Mouse (Mus musculus) midbrain, embryonic 13.5 days (tissue): Measurements from ENCODE around the gene Rccd1. TPM values are rescaled to one million over a fixed set of nuclear protein-coding genes. Genes with fewer than 3 reads are reported as not detected.

ENCODE experiments used
- ATAC-seq: fragments of 200-750 bp; cut with Nextera tagmentation; 2 replicates; pipeline ENCODE4 v1.8.0; 2017; ENCODE audit warnings: mild to moderate bottlenecking, moderate TSS enrichment, moderate library complexity
- H3K27ac ChIP-seq: fragments of 300-500 bp; sonication (generic); 2 replicates; pipeline ENCODE4 v1.5.1; 2015; ENCODE audit warnings: inconsistent platforms, mild to moderate bottlenecking, moderate library complexity
- H3K27me3 ChIP-seq: fragments of 300-500 bp; sonication (generic); 2 replicates; pipeline ENCODE4 v1.6.1; 2015; ENCODE audit warnings: mild to moderate bottlenecking, inconsistent platforms
- H3K36me3 ChIP-seq: fragments of 300-500 bp; sonication (generic); 2 replicates; pipeline ENCODE4 v1.6.1; 2015; ENCODE audit warnings: mild to moderate bottlenecking, inconsistent platforms
- H3K4me1 ChIP-seq: fragments of 300-500 bp; sonication (generic); replicated peaks from 2 replicates; pipeline ENCODE4 v1.6.1; 2015; ENCODE audit warnings: inconsistent platforms
- H3K4me2 ChIP-seq: fragments of 300-500 bp; sonication (generic); replicated peaks from 2 replicates; pipeline ENCODE4 v1.6.1; 2015; ENCODE audit warnings: moderate library complexity, mild to moderate bottlenecking, inconsistent platforms
- H3K4me3 ChIP-seq: fragments of 300-500 bp; sonication (generic); replicated peaks from 2 replicates; pipeline ENCODE4 v1.5.1; 2015; ENCODE audit warnings: mild to moderate bottlenecking, inconsistent platforms
- H3K9ac ChIP-seq: fragments of 300-500 bp; sonication (generic); replicated peaks from 2 replicates; pipeline ENCODE4 v1.6.1; 2015; ENCODE audit warnings: mild to moderate bottlenecking, inconsistent platforms
- H3K9me3 ChIP-seq: fragments of 300-500 bp; sonication (generic); 2 replicates; pipeline ENCODE4 v1.6.1; 2016; ENCODE audit warnings: mild to moderate bottlenecking, inconsistent platforms
- WGBS: fragments of 180-500 bp; shearing (Covaris S2); methylation state at CpG from one replicate; pipeline ENCODE4 v1.1.7; 2015; 5-methylcytosine and 5-hydroxymethylcytosine counted together
- polyA plus RNA-seq: library from polyadenylated mRNA; unstranded; fragments of >200 nt; fragmentation: Nextera tagmentation; extraction: Ambion mirVana; gene quantifications from 2 replicates; pipeline ENCODE4 v1.2.1, GENCODE M21; 2015

Rccd1 gene
- polyA plus RNA-seq, 1 experiment from 2014 or later, result 13.6 TPM

- Histone ChIP-seq H3K9ac (peak overlapping the region; percentile 62), H3K36me3 (peaks cover 13% of the 10 kb centered on the region), H3K9me3 (no peaks in the 10 kb centered on the region), H3K27me3 (no peaks in the 10 kb centered on the region), H3K4me3 (peak overlapping the region; percentile 73), H3K4me1 (peaks cover 22% of the 10 kb centered on the region), H3K4me2 (peak overlapping the region; percentile 89), H3K27ac (peak overlapping the region; percentile 61; the same call in 1 of the 2 replicates)
- no peak for ATAC-seq
- 9% methylated on average over 37 of the region's 37 CpGs for WGBS
These were observed 29.2 kb downstream of the Rccd1 start for GRCm38 (mm10) chr7:80294764-80295648.

DNA sequence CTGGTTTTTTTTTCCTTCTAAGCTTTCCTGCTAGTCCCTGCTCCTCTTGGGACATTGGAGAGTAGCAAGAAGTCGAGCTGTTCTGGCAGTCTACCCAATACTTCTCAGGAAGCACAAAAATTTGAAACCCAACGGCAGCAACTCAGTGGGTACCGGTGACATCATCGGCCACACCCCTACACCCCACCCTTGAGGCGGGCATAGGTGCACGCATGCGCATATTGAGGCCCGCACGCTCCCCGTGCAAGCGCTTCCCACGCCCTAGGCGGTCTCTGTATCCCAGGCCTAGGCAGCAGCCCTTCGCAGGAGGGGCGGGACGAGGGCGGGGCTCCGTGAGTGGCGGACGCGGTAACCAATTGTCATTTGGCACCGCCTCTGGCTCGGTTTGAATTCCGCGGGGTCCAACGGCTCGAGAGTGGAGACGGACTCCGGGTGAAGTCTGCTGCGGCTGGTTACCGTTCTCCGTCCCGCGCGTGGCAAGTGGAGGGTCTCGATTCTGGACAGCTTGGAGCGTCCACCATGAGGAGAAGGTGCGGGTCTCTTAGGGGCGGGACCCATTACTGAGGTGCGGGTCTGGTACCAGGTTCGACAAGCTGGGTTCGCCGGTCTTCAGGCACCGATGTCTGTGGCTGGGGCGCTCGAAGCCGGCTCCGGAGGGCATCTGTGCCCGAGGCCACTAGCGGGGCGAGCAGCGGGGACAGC, 30.0 kb downstream of the Rccd1 start, which contains the start of gene Prc1:
Prc1 (plus strand) TSS at position 389 of the 702 bp plus-strand sequence.
- H3K27ac ChIP-seq, result peak within 1 kb of the TSS; percentile 61; the same call in 1 of the 2 replicates
- ATAC-seq, result peak; percentile 99
- 0% methylated on average over 52 of the region's 52 CpGs for WGBS
- H3K36me3 ChIP-seq, result peaks cover 19% of the 10 kb centered on the region
- peak within 1 kb of the TSS; percentile 73 for H3K4me3 ChIP-seq
- peak within 1 kb of the TSS; percentile 62 for H3K9ac ChIP-seq
- H3K4me1 ChIP-seq, result peaks cover 22% of the 10 kb centered on the region
- H3K27me3 ChIP-seq, result no peaks in the 10 kb centered on the region
- peak within 1 kb of the TSS; percentile 89 for H3K4me2 ChIP-seq
- no peaks in the 10 kb centered on the region for H3K9me3 ChIP-seq

DNA sequence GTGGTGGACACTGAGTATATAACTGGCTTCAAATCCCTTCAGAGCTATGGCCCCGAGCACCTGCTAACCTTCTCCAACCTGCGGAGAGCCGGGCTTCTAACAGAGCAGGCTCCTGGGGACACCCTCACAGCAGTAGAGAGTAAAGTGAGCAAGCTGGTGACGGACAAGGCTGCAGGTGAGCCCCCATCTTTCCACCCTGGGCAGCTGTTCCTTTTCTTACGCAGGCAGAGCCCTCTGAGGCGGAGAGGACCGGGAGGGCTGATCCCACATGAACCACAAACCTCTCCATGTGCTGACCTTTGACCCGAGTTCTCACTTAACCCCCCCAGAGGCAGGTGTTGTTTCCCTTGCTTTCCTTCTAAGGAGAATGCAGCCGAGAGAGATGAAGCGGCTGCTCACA, 36.5 kb downstream of the Rccd1 start:
- Histone ChIP-seq H3K9ac (no peak overlapping the region), H3K4me3 (no peak overlapping the region), H3K9me3 (no peaks in the 10 kb centered on the region), H3K27me3 (no peaks in the 10 kb centered on the region), H3K27ac (no peak overlapping the region), H3K36me3 (peaks cover 82% of the 10 kb centered on the region), H3K4me1 (no peaks in the 10 kb centered on the region), H3K4me2 (no peak overlapping the region)
- no peak for ATAC-seq
- 86% methylated on average over 10 of the region's 10 CpGs for WGBS

GRCm38 (mm10) chr7:80285725-80286124, 38.5 kb downstream of the Rccd1 start:
- no peak for ATAC-seq
- no peaks in the 10 kb centered on the region for H3K27me3 ChIP-seq
- no peak overlapping the region for H3K4me2 ChIP-seq
- H3K36me3 ChIP-seq, result peaks cover 92% of the 10 kb centered on the region
- no peak overlapping the region for H3K9ac ChIP-seq
- H3K4me3 ChIP-seq, result no peak overlapping the region
- no peaks in the 10 kb centered on the region for H3K4me1 ChIP-seq
- no peaks in the 10 kb centered on the region for H3K9me3 ChIP-seq
- no peak overlapping the region for H3K27ac ChIP-seq
- WGBS, result 95% methylated on average over 6 of the region's 6 CpGs

DNA sequence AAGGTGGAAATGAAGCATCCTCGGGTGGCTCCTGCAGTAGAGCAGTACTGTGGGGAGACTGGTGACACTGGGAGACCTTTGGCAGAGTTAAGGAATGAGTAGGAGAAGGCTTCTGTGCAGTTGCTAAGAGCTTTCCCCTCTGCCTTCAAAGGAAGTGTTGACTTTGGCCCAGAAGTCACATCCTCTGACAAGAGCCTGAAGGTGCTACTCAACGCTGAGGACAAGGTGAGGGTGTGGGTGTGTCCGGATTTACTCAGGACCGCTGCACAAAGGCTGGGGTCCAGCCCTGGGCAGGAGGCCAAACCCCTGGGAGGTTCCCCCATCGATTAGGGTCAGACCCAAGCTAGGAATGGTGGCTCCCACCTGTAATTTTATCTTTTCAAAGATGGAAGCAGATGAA, 39.9 kb downstream of the Rccd1 start:
- Histone ChIP-seq H3K36me3 (peaks cover 91% of the 10 kb centered on the region), H3K27me3 (no peaks in the 10 kb centered on the region), H3K4me1 (no peaks in the 10 kb centered on the region), H3K4me3 (no peak overlapping the region), H3K27ac (no peak overlapping the region), H3K9me3 (no peaks in the 10 kb centered on the region), H3K9ac (no peak overlapping the region), H3K4me2 (no peak overlapping the region)
- 92% methylated on average over 5 of the region's 5 CpGs for WGBS
- ATAC-seq, result no peak

- WGBS, result 87% methylated on average over 3 of the region's 3 CpGs
- no peak for ATAC-seq
- Histone ChIP-seq H3K36me3 (peaks cover 94% of the 10 kb centered on the region), H3K27me3 (no peaks in the 10 kb centered on the region), H3K4me3 (no peak overlapping the region), H3K27ac (no peak overlapping the region), H3K4me2 (no peak overlapping the region), H3K4me1 (no peaks in the 10 kb centered on the region), H3K9ac (no peak overlapping the region), H3K9me3 (no peaks in the 10 kb centered on the region)
These were observed 40.9 kb downstream of the Rccd1 start for GRCm38 (mm10) chr7:80283226-80283918.

GRCm38 (mm10) chr7:80281646-80282045, 42.6 kb downstream of the Rccd1 start:
- WGBS, result 88% methylated on average over 3 of the region's 3 CpGs
- Histone ChIP-seq H3K27ac (no peak overlapping the region), H3K4me2 (no peak overlapping the region), H3K4me3 (no peak overlapping the region), H3K27me3 (no peaks in the 10 kb centered on the region), H3K36me3 (peaks cover 94% of the 10 kb centered on the region), H3K9ac (no peak overlapping the region), H3K9me3 (no peaks in the 10 kb centered on the region), H3K4me1 (no peaks in the 10 kb centered on the region)
- ATAC-seq, result no peak

- WGBS, result 89% methylated on average over 2 of the region's 2 CpGs
- H3K4me3 ChIP-seq, result no peak overlapping the region
- no peaks in the 10 kb centered on the region for H3K9me3 ChIP-seq
- H3K27ac ChIP-seq, result no peak overlapping the region
- peaks cover 94% of the 10 kb centered on the region for H3K36me3 ChIP-seq
- no peak for ATAC-seq
- H3K27me3 ChIP-seq, result no peaks in the 10 kb centered on the region
- H3K9ac ChIP-seq, result no peak overlapping the region
- no peak overlapping the region for H3K4me2 ChIP-seq
- H3K4me1 ChIP-seq, result no peaks in the 10 kb centered on the region
These were observed 43.3 kb downstream of the Rccd1 start for GRCm38 (mm10) chr7:80280998-80281397.

- no peak overlapping the region for H3K27ac ChIP-seq
- no peak overlapping the region for H3K9ac ChIP-seq
- ATAC-seq, result no peak
- H3K4me2 ChIP-seq, result no peak overlapping the region
- H3K27me3 ChIP-seq, result no peaks in the 10 kb centered on the region
- WGBS, result 90% methylated on average over 10 of the region's 10 CpGs
- H3K4me3 ChIP-seq, result no peak overlapping the region
- H3K9me3 ChIP-seq, result peaks cover 3% of the 10 kb centered on the region
- H3K4me1 ChIP-seq, result no peaks in the 10 kb centered on the region
- peaks cover 93% of the 10 kb centered on the region for H3K36me3 ChIP-seq
These were observed 44.2 kb downstream of the Rccd1 start for GRCm38 (mm10) chr7:80280032-80280431.

DNA sequence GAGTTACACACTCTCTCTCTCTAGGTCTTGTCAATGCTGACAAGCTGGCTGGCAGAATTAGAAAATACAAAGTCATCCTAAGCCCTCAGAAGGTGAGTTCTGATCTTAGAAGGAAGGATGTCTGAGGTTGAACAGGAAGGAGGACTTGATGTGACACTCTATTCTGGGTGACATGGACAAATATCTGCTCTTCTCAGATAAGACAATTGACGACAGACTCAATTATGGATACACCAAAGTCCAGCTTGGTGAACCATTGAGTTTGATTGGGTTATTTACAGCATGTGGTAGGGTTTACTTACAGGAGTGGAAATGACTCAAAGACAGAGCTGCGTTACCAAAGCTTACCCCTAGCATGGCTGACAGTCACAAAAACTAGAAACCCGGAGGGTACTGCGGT, 47.9 kb downstream of the Rccd1 start:
- peaks cover 91% of the 10 kb centered on the region for H3K36me3 ChIP-seq
- no peak overlapping the region for H3K4me2 ChIP-seq
- WGBS, result 93% methylated on average over 4 of the region's 4 CpGs
- H3K9ac ChIP-seq, result no peak overlapping the region
- peaks cover 21% of the 10 kb centered on the region for H3K9me3 ChIP-seq
- no peak overlapping the region for H3K4me3 ChIP-seq
- no peak overlapping the region for H3K27ac ChIP-seq
- no peaks in the 10 kb centered on the region for H3K27me3 ChIP-seq
- ATAC-seq, result no peak
- peaks cover 6% of the 10 kb centered on the region; the same call in 1 of the 2 replicates for H3K4me1 ChIP-seq

DNA sequence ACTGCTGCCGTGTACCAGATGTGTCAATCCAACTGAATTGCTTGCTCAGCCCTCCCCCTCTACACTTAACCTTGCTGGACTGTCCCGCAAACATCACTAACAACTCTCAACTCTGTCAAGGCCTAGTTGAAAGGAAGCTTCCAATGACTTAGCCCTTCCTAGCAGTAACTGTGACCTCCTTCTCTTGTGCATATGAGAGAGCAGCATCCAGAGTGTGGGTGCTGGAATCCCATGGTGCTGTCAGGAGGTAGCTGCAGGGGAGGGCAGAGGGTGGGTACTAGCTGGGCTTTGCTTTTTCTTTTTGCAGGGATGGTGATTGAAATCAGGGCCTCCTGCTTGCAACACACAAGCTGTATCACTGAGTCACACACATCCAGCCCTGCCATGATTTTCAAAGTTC, 50.8 kb downstream of the Rccd1 start:
- no peak for ATAC-seq
- H3K27ac ChIP-seq, result no peak overlapping the region
- 92% methylated on average over 2 of the region's 2 CpGs for WGBS
- H3K9ac ChIP-seq, result no peak overlapping the region
- H3K4me2 ChIP-seq, result no peak overlapping the region
- peaks cover 21% of the 10 kb centered on the region for H3K9me3 ChIP-seq
- peaks cover 65% of the 10 kb centered on the region for H3K36me3 ChIP-seq
- peaks cover 29% of the 10 kb centered on the region for H3K4me1 ChIP-seq
- no peaks in the 10 kb centered on the region for H3K27me3 ChIP-seq
- H3K4me3 ChIP-seq, result no peak overlapping the region
